Mouse (Mus musculus): ENCODE data around the gene Gramd1a. TPM values are rescaled to one million over a fixed set of nuclear protein-coding genes. Genes with fewer than 3 reads are reported as not detected.
A peak's percentile ranks its signal among the peaks of the same experiment; 100 is the strongest.

The Gramd1a gene
- polyA plus RNA-seq, 1 experiment from 2014 or later: 221 TPM

GRCm38 (mm10) chr7:31082831-31083588, 72.7 kb downstream of the Gramd1a start:
- Histone ChIP-seq H3K9ac (no peak overlapping the region), H3K4me3 (no peak overlapping the region), H3K4me2 (replicated peaks) (no peak overlapping the region), H3K4me1 (peaks cover 9% of the 10 kb centered on the region; the same call in 1 of the 2 replicates), H3K9me3 (0 out of 2 replicates have a peak, but pooled peaks cover 4% of the 10 kb centered on the region), H3K27ac (no peak overlapping the region), H3K27me3 (replicated peaks) (no peaks in the 10 kb centered on the region), H3K36me3 (no peaks in the 10 kb centered on the region)
- 63% methylated on average over 14 of the region's 14 CpGs for WGBS
- ATAC-seq (ENCODE audit: low FRiP score, low read depth): 0 out of 2 replicates have a peak, but pooled peaks have one; percentile 19

DNA sequence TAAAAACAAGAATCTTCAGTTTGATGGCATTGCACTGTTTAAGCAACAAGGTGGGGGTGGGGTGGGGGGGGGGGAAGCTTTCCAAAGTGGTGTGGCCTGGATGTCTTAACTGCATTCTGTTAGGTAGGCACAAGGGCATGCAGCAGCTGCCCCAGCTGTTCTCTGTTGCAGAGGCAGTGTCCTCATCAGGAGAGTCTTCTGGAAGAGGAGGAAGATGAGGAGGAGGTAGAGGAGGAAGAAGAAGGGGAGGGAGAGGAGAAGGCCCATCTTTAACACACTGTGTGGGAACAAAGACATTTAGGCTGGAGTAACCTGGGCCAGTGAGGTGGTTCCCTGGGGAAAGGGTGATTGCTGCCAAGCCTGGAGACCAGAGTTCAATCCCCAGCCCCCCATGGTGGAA, 73.6 kb downstream of the Gramd1a start:
- ATAC-seq (ENCODE audit: low FRiP score, low read depth): no peak
- Histone ChIP-seq H3K4me3 (no peak overlapping the region), H3K27me3 (replicated peaks) (no peaks in the 10 kb centered on the region), H3K4me1 (peaks cover 17% of the 10 kb centered on the region; the same call in 1 of the 2 replicates), H3K4me2 (replicated peaks) (no peak overlapping the region), H3K36me3 (no peaks in the 10 kb centered on the region), H3K27ac (no peak overlapping the region), H3K9ac (no peak overlapping the region), H3K9me3 (0 out of 2 replicates have a peak, but pooled peaks cover 4% of the 10 kb centered on the region)

GRCm38 (mm10) chr7:31081106-31081505, 74.6 kb downstream of the Gramd1a start:
- Histone ChIP-seq H3K4me2 (replicated peaks) (no peak overlapping the region), H3K4me3 (no peak overlapping the region), H3K27ac (no peak overlapping the region), H3K36me3 (no peaks in the 10 kb centered on the region), H3K27me3 (replicated peaks) (no peaks in the 10 kb centered on the region), H3K9me3 (0 out of 2 replicates have a peak, but pooled peaks cover 4% of the 10 kb centered on the region), H3K9ac (no peak overlapping the region), H3K4me1 (peaks cover 17% of the 10 kb centered on the region; the same call in 1 of the 2 replicates)
- no peak for ATAC-seq (ENCODE audit: low FRiP score, low read depth)
- 32% methylated on average over 1 of the region's 1 CpGs for WGBS

DNA sequence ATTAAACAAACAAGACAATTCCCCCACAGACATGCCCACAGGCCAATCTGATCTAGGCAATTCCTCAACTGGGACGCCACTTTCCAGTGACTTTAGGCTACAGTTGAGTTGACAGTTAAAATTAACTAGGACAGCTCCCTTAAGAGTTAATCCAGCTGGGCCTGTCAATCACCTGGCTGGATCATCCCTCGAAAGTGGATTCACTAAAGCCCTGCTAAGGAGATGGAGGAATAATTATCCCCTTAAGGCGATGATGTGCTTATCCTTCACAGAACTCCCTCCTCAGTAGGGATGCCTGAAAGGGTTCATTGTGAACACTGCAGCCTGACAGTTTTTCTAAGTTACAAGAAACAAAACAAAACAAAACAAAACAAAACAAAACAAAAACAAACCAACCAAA, 75.1 kb downstream of the Gramd1a start:
- Histone ChIP-seq H3K36me3 (no peaks in the 10 kb centered on the region), H3K9me3 (no peaks in the 10 kb centered on the region), H3K4me3 (no peak overlapping the region), H3K27ac (no peak overlapping the region), H3K27me3 (replicated peaks) (no peaks in the 10 kb centered on the region), H3K9ac (no peak overlapping the region), H3K4me1 (peaks cover 17% of the 10 kb centered on the region; the same call in 1 of the 2 replicates), H3K4me2 (replicated peaks) (no peak overlapping the region)
- no peak for ATAC-seq (ENCODE audit: low FRiP score, low read depth)
- 60% methylated on average over 3 of the region's 3 CpGs for WGBS

Other genes with a start within 250 kb of the Gramd1a start
- 0.79 and 1.2 TPM in 2 replicates for gene Mag, start 241.0 kb downstream of the Gramd1a start, polyA plus RNA-seq (2016; fragmentation: Nextera tagmentation; extraction: Ambion mirVana)
- not detected in 2 replicates for gene Hamp2, start 231.2 kb downstream of the Gramd1a start, polyA plus RNA-seq (2016; fragmentation: Nextera tagmentation; extraction: Ambion mirVana)
- not detected in 2 replicates for gene Hamp, start 211.9 kb downstream of the Gramd1a start, polyA plus RNA-seq (2016; fragmentation: Nextera tagmentation; extraction: Ambion mirVana)
- 32.0 and 38.8 TPM in 2 replicates for gene Usf2, start 199.1 kb downstream of the Gramd1a start, polyA plus RNA-seq (2016; fragmentation: Nextera tagmentation; extraction: Ambion mirVana)
- 15.4 and 17.0 TPM in 2 replicates for gene Lsr, start 182.4 kb downstream of the Gramd1a start, polyA plus RNA-seq (2016; fragmentation: Nextera tagmentation; extraction: Ambion mirVana)
- 0.42 and 0.46 TPM in 2 replicates for gene Fam187b, start 182.1 kb downstream of the Gramd1a start, polyA plus RNA-seq (2016; fragmentation: Nextera tagmentation; extraction: Ambion mirVana)
- 12.5 and 15.4 TPM in 2 replicates for gene Fxyd5, start 113.4 kb downstream of the Gramd1a start, polyA plus RNA-seq (2016; fragmentation: Nextera tagmentation; extraction: Ambion mirVana)
- gene Fxyd7, start 104.4 kb downstream of the Gramd1a start, polyA plus RNA-seq (2016; fragmentation: Nextera tagmentation; extraction: Ambion mirVana): 64.5 and 79.5 TPM in 2 replicates
- gene Fxyd1, start 98.7 kb downstream of the Gramd1a start, polyA plus RNA-seq (2016; fragmentation: Nextera tagmentation; extraction: Ambion mirVana): 24.1 and 26.5 TPM in 2 replicates
- 4.7 and 6.1 TPM in 2 replicates for gene Lgi4, start 96.6 kb downstream of the Gramd1a start, polyA plus RNA-seq (2016; fragmentation: Nextera tagmentation; extraction: Ambion mirVana)
- 7.1 and 7.8 TPM in 2 replicates for gene Fxyd3, start 79.2 kb downstream of the Gramd1a start, polyA plus RNA-seq (2016; fragmentation: Nextera tagmentation; extraction: Ambion mirVana)
- 0.27 and 0.46 TPM in 2 replicates for gene Hpn, start 40.6 kb downstream of the Gramd1a start, polyA plus RNA-seq (2016; fragmentation: Nextera tagmentation; extraction: Ambion mirVana)
- 2.5 and 2.8 TPM in 2 replicates for gene Scn1b, start 28.9 kb downstream of the Gramd1a start, polyA plus RNA-seq (2016; fragmentation: Nextera tagmentation; extraction: Ambion mirVana)
- not detected in 2 replicates for gene Scgb2b2, start 134.6 kb upstream of the Gramd1a start, polyA plus RNA-seq (2016; fragmentation: Nextera tagmentation; extraction: Ambion mirVana)
- gene Scgb1b2, start 135.9 kb upstream of the Gramd1a start, polyA plus RNA-seq (2016; fragmentation: Nextera tagmentation; extraction: Ambion mirVana): not detected in 2 replicates
- not detected in 2 replicates for gene Scgb2b3, start 206.2 kb upstream of the Gramd1a start, polyA plus RNA-seq (2016; fragmentation: Nextera tagmentation; extraction: Ambion mirVana)
- not detected in 2 replicates for gene Scgb1b3, start 219.7 kb upstream of the Gramd1a start, polyA plus RNA-seq (2016; fragmentation: Nextera tagmentation; extraction: Ambion mirVana)

Measured in neural tube, embryonic 12.5 days (tissue).